Comparison of ENCODE assay signal across 9 mouse cellular contexts in the genomic region with DNA sequence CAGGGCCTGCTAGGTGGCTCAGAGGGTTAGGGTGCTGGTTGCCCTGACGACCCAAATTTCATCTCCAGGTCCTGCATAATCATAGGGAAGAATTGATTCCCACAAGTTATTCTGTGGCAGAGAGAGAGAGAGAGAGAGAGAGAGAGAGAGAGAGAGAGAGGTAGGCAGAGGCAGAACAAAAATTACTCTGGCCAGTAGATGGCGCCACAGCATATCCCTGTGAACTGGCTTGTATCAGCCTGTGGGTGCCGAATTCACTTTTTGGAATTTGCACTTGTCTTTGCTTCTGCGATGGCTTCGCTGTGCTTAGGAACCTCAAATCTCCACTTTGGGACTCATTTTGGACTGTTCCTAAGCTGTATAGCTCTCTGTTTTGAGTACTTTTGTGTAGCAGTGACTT. TPM values are rescaled to one million over a fixed set of nuclear protein-coding genes. Genes with fewer than 3 reads are reported as not detected.
DNase-seq lines count a peak whose midpoint lies in the region; ATAC-seq and TF ChIP-seq lines count a peak whose summit lies in the region.
"Had no signal": no experiment of that assay in that cellular context is flagged by ENCODE, and none has a peak within 500 bp of the region (broad histone marks: within the 10 kb centered on the region; RNA-seq: fewer than 3 reads in every experiment).

No protein-coding gene starts in this region.

- H3K27ac ChIP-seq in forebrain, embryonic 14.5 days (ENCODE audit: low read depth, low read length), result no peak overlapping the region
- H3K27ac ChIP-seq in forebrain, embryonic 15.5 days (replicated peaks), result no peak overlapping the region
- H3K27ac ChIP-seq in cortical plate, adult 2 months (ENCODE audit: insufficient read depth, low read length), result no peak overlapping the region
- H3K27ac ChIP-seq in spleen, adult 2 months (ENCODE audit: insufficient read depth, low read length), result no peak overlapping the region
- H3K27ac ChIP-seq: neural tube, embryonic 12.5 days had no signal

- TF ChIP-seq POLR2A in cortical plate, adult 2 months (IDR thresholded peaks at IDR 0.05; ENCODE audit: extremely low read depth, insufficient read depth, low read length), result no peak
- TF ChIP-seq POLR2A in spleen, adult 2 months (IDR thresholded peaks at IDR 0.05; ENCODE audit: low read depth, low read length), result no peak

- H3K9ac ChIP-seq in forebrain, embryonic 14.5 days (ENCODE audit: low read length), result no peak overlapping the region
- no peak overlapping the region for H3K9ac ChIP-seq in forebrain, embryonic 15.5 days (replicated peaks)
- H3K9ac ChIP-seq: neural tube, embryonic 12.5 days had no signal

- H3K27me3 ChIP-seq in forebrain, embryonic 14.5 days (replicated peaks; ENCODE audit: control insufficient read depth, insufficient read depth, low read length), result no peaks in the 10 kb centered on the region
- 0 out of 2 replicates have a peak, but pooled peaks cover under 1% of the 10 kb centered on the region for H3K27me3 ChIP-seq in forebrain, embryonic 15.5 days
- no peaks in the 10 kb centered on the region for H3K27me3 ChIP-seq in spleen, adult 2 months (ENCODE audit: control insufficient read depth, insufficient read depth, low read length)
- H3K27me3 ChIP-seq: neural tube, embryonic 12.5 days had no signal

- no peak overlapping the region for H3K4me3 ChIP-seq in forebrain, embryonic 14.5 days (ENCODE audit: low read depth, low read length)
- no peak overlapping the region for H3K4me3 ChIP-seq in forebrain, embryonic 15.5 days
- H3K4me3 ChIP-seq in cortical plate, adult 2 months (ENCODE audit: insufficient read depth, low read length), result no peak overlapping the region
- H3K4me3 ChIP-seq in spleen, adult 2 months (ENCODE audit: extremely low read depth, insufficient read depth, insufficient read length), result no peak overlapping the region
- H3K4me3 ChIP-seq: neural tube, embryonic 12.5 days had no signal

- peaks cover 3% of the 10 kb centered on the region; the same call in 1 of the 2 replicates for H3K4me1 ChIP-seq in forebrain, embryonic 14.5 days (ENCODE audit: control insufficient read depth, insufficient read depth, low read length)
- H3K4me1 ChIP-seq in forebrain, embryonic 15.5 days, result peaks cover 8% of the 10 kb centered on the region
- H3K4me1 ChIP-seq in cortical plate, adult 2 months (ENCODE audit: control insufficient read depth, insufficient read depth, low read length), result peaks cover 2% of the 10 kb centered on the region; the same call in 1 of the 2 replicates
- H3K4me1 ChIP-seq in spleen, adult 2 months (ENCODE audit: control insufficient read depth, insufficient read depth, insufficient read length), result 0 out of 2 replicates have a peak, but pooled peaks cover 4% of the 10 kb centered on the region

- DNase-seq in forebrain, embryonic 14.5 days (ENCODE audit: low spot score), result peak; percentile 85
- peak; percentile 69 for DNase-seq in T-cell, adult 2 months (ENCODE audit: low spot score)
- peak; percentile 87 for DNase-seq in heart, postnatal 4 days
- peak; percentile 77 for DNase-seq in left cerebral cortex, adult 11 months (ENCODE audit: low spot score)
- DNase-seq in spleen, adult 2 months (ENCODE audit: low read depth in 1 of 2, low spot score in 2 of 2), result peak; percentile 53 to 64

- TF ChIP-seq CTCF in cortical plate, adult 2 months (IDR thresholded peaks at IDR 0.05; ENCODE audit: extremely low read depth, insufficient read depth, low read length), result peak; percentile 84
- peak; percentile 70; the same call in 1 of the 2 replicates for TF ChIP-seq CTCF in spleen, adult 2 months (IDR thresholded peaks at IDR 0.05; ENCODE audit: extremely low read depth, insufficient read depth, insufficient read length, insufficient replicate concordance)

- no peaks in the 10 kb centered on the region for H3K36me3 ChIP-seq in forebrain, embryonic 14.5 days (ENCODE audit: control insufficient read depth, insufficient read depth, low read length)
- H3K36me3 ChIP-seq in forebrain, embryonic 15.5 days, result no peaks in the 10 kb centered on the region
- no peaks in the 10 kb centered on the region for H3K36me3 ChIP-seq in spleen, adult 2 months (ENCODE audit: control insufficient read depth, insufficient read depth, low read length)
- H3K36me3 ChIP-seq: neural tube, embryonic 12.5 days had no signal

- H3K9me3 ChIP-seq in forebrain, embryonic 14.5 days (replicated peaks; ENCODE audit: control insufficient read depth, low read length), result no peaks in the 10 kb centered on the region
- no peaks in the 10 kb centered on the region for H3K9me3 ChIP-seq in forebrain, embryonic 15.5 days
- H3K9me3 ChIP-seq: neural tube, embryonic 12.5 days had no signal

- WGBS in forebrain, embryonic 14.5 days, result 14% methylated on average over 5 of the region's 5 CpGs
- WGBS in forebrain, embryonic 15.5 days, result 18% methylated on average over 5 of the region's 5 CpGs
- WGBS in spleen, adult 2 months, result 10% methylated on average over 5 of the region's 5 CpGs

- ATAC-seq in forebrain, embryonic 14.5 days, result 0 out of 2 replicates have a peak, but pooled peaks have one; percentile 40
- ATAC-seq in forebrain, embryonic 15.5 days (replicated peaks), result no peak
- peak; percentile 61 for ATAC-seq in megakaryocyte progenitor cell, adult 5-6 weeks (replicated peaks; ENCODE audit: poor library complexity)

- no peak overlapping the region for H3K4me2 ChIP-seq in forebrain, embryonic 14.5 days (ENCODE audit: low read length)
- no peak overlapping the region for H3K4me2 ChIP-seq in forebrain, embryonic 15.5 days (replicated peaks)
- H3K4me2 ChIP-seq: neural tube, embryonic 12.5 days had no signal

RNA-seq across cellular contexts. Expression of a gene that starts 4.8 kb away (rescaled TPM):
- 68.3 and 71.5 TPM in 2 replicates for polyA plus RNA-seq in forebrain, embryonic 14.5 days (2014; fragmentation: Nextera tagmentation; extraction: Ambion mirVana)
- 73.5 and 75.0 TPM in 2 replicates for polyA plus RNA-seq in forebrain, embryonic 15.5 days (2015; fragmentation: Nextera tagmentation; extraction: Ambion mirVana)
- 67.2 and 67.6 TPM in 2 replicates for polyA plus RNA-seq in cortical plate, adult 2 months (2012; rRNA removed)
- 10 to 100 TPM; 35.6 to 37.3 TPM for total RNA-seq in heart, postnatal 4 days (2021)
- 58.7 and 66.4 TPM in 2 replicates for total RNA-seq in megakaryocyte progenitor cell, adult 5-6 weeks (2015)
- 36.2 and 38.7 TPM in 2 replicates for total RNA-seq in megakaryocyte progenitor cell, adult 5-6 weeks (2017)
- polyA plus RNA-seq in spleen, adult 2 months (2012; rRNA removed), result 55.2 and 60.2 TPM in 2 replicates

RNA-seq across cellular contexts. Expression of a gene that starts 18.7 kb away (rescaled TPM):
- polyA plus RNA-seq in forebrain, embryonic 14.5 days (2014; fragmentation: Nextera tagmentation; extraction: Ambion mirVana), result 32.3 and 39.3 TPM in 2 replicates
- polyA plus RNA-seq in forebrain, embryonic 15.5 days (2015; fragmentation: Nextera tagmentation; extraction: Ambion mirVana), result 47.9 and 50.4 TPM in 2 replicates
- polyA plus RNA-seq in cortical plate, adult 2 months (2012; rRNA removed), result 16.3 and 16.9 TPM in 2 replicates
- 10 to 100 TPM; 21.8 to 22.6 TPM for total RNA-seq in heart, postnatal 4 days (2021)
- total RNA-seq in megakaryocyte progenitor cell, adult 5-6 weeks (2015), result 40.4 and 41.5 TPM in 2 replicates
- 23.7 and 23.8 TPM in 2 replicates for total RNA-seq in megakaryocyte progenitor cell, adult 5-6 weeks (2017)
- 24.9 and 35.0 TPM in 2 replicates for polyA plus RNA-seq in spleen, adult 2 months (2012; rRNA removed)

RNA-seq across cellular contexts. Expression of a gene that starts 23.3 kb away (rescaled TPM):
- polyA plus RNA-seq in forebrain, embryonic 14.5 days (2014; fragmentation: Nextera tagmentation; extraction: Ambion mirVana), result 0.18 and 0.77 TPM in 2 replicates
- 0.42 and 0.88 TPM in 2 replicates for polyA plus RNA-seq in forebrain, embryonic 15.5 days (2015; fragmentation: Nextera tagmentation; extraction: Ambion mirVana)
- 2.3 and 3.0 TPM in 2 replicates for polyA plus RNA-seq in cortical plate, adult 2 months (2012; rRNA removed)
- under 1 TPM in 1 of 2 experiments, not detected in 1; 0.07 TPM for total RNA-seq in heart, postnatal 4 days (2021)
- total RNA-seq in megakaryocyte progenitor cell, adult 5-6 weeks (2015), result not detected in 2 replicates
- not detected in 2 replicates for total RNA-seq in megakaryocyte progenitor cell, adult 5-6 weeks (2017)
- polyA plus RNA-seq in spleen, adult 2 months (2012; rRNA removed), result not detected in 2 replicates

RNA-seq across cellular contexts. Expression of a gene that starts 40.4 kb away (rescaled TPM):
- polyA plus RNA-seq in forebrain, embryonic 14.5 days (2014; fragmentation: Nextera tagmentation; extraction: Ambion mirVana), result 0.07 TPM in 1 of 2 replicates, not detected in the other
- 0.08 TPM in 1 of 2 replicates, not detected in the other for polyA plus RNA-seq in forebrain, embryonic 15.5 days (2015; fragmentation: Nextera tagmentation; extraction: Ambion mirVana)
- 10.4 and 11.8 TPM in 2 replicates for polyA plus RNA-seq in cortical plate, adult 2 months (2012; rRNA removed)
- under 1 TPM; 0.31 to 0.47 TPM for total RNA-seq in heart, postnatal 4 days (2021)
- total RNA-seq in megakaryocyte progenitor cell, adult 5-6 weeks (2015), result not detected in 2 replicates
- not detected in 2 replicates for total RNA-seq in megakaryocyte progenitor cell, adult 5-6 weeks (2017)
- polyA plus RNA-seq in spleen, adult 2 months (2012; rRNA removed), result 0.91 and 1.1 TPM in 2 replicates
- polyA plus RNA-seq: neural tube, embryonic 12.5 days had no signal
